Mouse (Mus musculus) CH12.LX (cell line): Measurements from ENCODE around the gene B230219D22Rik. TPM values are rescaled to one million over a fixed set of nuclear protein-coding genes. Genes with fewer than 3 reads are reported as not detected.
A peak's percentile ranks its signal among the peaks of the same experiment; 100 is the strongest.

Source experiments
- DNase-seq: peaks from one replicate; pipeline ENCODE4 v3.0.0-alpha.2; 2013; ENCODE audit errors: extremely low read depth
- H3K27ac ChIP-seq: 2 replicates; pipeline ENCODE4 v1.5.1; 2012; ENCODE audit warnings: low read depth, mild to moderate bottlenecking, control low read depth, moderate library complexity; ENCODE audit not compliant: insufficient read depth
- H3K27me3 ChIP-seq: replicated peaks from 2 replicates; pipeline ENCODE3; 2012; ENCODE audit warnings: inconsistent platforms
- H3K36me3 ChIP-seq, 2 experiments: replicated peaks in 1 of 2; 2 replicates each; pipeline versions ENCODE3 to v1.6.1; 2012; ENCODE audit warnings: inconsistent platforms in 1 of 2, low read length in 1 of 2, mild to moderate bottlenecking in 1 of 2, mixed read lengths in 1 of 2, moderate library complexity in 1 of 2; ENCODE audit not compliant: control insufficient read depth in 1 of 2, insufficient read depth in 1 of 2
- H3K4me1 ChIP-seq, 2 experiments: 2 replicates each; pipeline ENCODE4 v1.6.1; 2012; ENCODE audit warnings: inconsistent platforms in 1 of 2, moderate library complexity in 1 of 2; ENCODE audit not compliant: insufficient read depth in 2 of 2, control insufficient read depth in 1 of 2
- H3K4me2 ChIP-seq: 2 replicates; pipeline ENCODE4 v1.6.1; 2012; ENCODE audit warnings: low read depth, mild to moderate bottlenecking, control low read depth; ENCODE audit not compliant: poor library complexity, insufficient read depth, severe bottlenecking
- H3K4me3 ChIP-seq, 3 experiments: fragments of 150-350 bp in 1 of 3; sonication (generic) in 1 of 3; replicated peaks in 1 of 3; 2 replicates each; pipeline versions ENCODE3 to v1.5.1; 2011 to 2012; ENCODE audit warnings: low read depth in 2 of 3, low read length in 2 of 3, mild to moderate bottlenecking in 2 of 3, moderate library complexity in 2 of 3, control low read depth in 1 of 3, improper control_type of control experiment in 1 of 3, inconsistent platforms in 1 of 3, mixed read lengths in 1 of 3; ENCODE audit not compliant: poor library complexity in 1 of 3
- H3K79me2 ChIP-seq: replicated peaks from 2 replicates; pipeline ENCODE4 v1.6.1; 2012; ENCODE audit warnings: mild to moderate bottlenecking, moderate library complexity; ENCODE audit not compliant: control insufficient read depth, poor library complexity, insufficient read depth, severe bottlenecking; ENCODE audit errors: extremely low read depth
- H3K9ac ChIP-seq: 2 replicates; pipeline ENCODE4 v1.6.1; 2012; ENCODE audit warnings: low read depth, mild to moderate bottlenecking, control low read depth, moderate library complexity; ENCODE audit not compliant: insufficient read depth
- H3K9me3 ChIP-seq: replicated peaks from 2 replicates; pipeline ENCODE3; 2012; ENCODE audit warnings: low read length, inconsistent platforms, mixed read lengths
- CHD1 ChIP-seq: IDR thresholded peaks from 2 replicates; pipeline ENCODE4 v1.6.1; 2012; ENCODE audit warnings: low read depth, low read length, improper control_type of control experiment, inconsistent platforms
- CTCF ChIP-seq, 2 experiments: IDR thresholded peaks in 1 of 2; conservative IDR thresholded peaks in 1 of 2; 2 replicates each; pipeline ENCODE4 v1.5.1; 2011 to 2012; ENCODE audit warnings: low read depth in 2 of 2, low read length in 2 of 2, improper control_type of control experiment in 1 of 2, inconsistent platforms in 1 of 2, mild to moderate bottlenecking in 1 of 2, moderate library complexity in 1 of 2
- ELF1 ChIP-seq: IDR thresholded peaks from 2 replicates; pipeline ENCODE4 v1.6.1; 2014; ENCODE audit warnings: low read depth, mild to moderate bottlenecking, inconsistent platforms, low read length, improper control_type of control experiment
- EP300 ChIP-seq: IDR thresholded peaks from 2 replicates; pipeline ENCODE4 v1.6.1; 2011; ENCODE audit warnings: low read length, improper control_type of control experiment
- ETS1 ChIP-seq: conservative IDR thresholded peaks from 2 replicates; pipeline ENCODE4 v1.6.1; 2012; ENCODE audit warnings: low read depth, mild to moderate bottlenecking, inconsistent platforms, low read length, improper control_type of control experiment, moderate library complexity
- GABPA ChIP-seq: IDR thresholded peaks from 2 replicates; pipeline ENCODE4 v1.6.1; 2012; ENCODE audit warnings: low read depth, low read length, improper control_type of control experiment, inconsistent platforms; ENCODE audit not compliant: insufficient replicate concordance
- HCFC1 ChIP-seq: IDR thresholded peaks from 2 replicates; pipeline ENCODE4 v1.6.1; 2012; ENCODE audit warnings: low read depth, mild to moderate bottlenecking, inconsistent platforms, low read length, improper control_type of control experiment
- IRF4 ChIP-seq: IDR thresholded peaks from 2 replicates; pipeline ENCODE4 v1.6.1; 2014; ENCODE audit warnings: low read depth, mild to moderate bottlenecking, inconsistent platforms, low read length, improper control_type of control experiment
- JUND ChIP-seq: conservative IDR thresholded peaks from 2 replicates; pipeline ENCODE4 v1.6.1; 2011; ENCODE audit warnings: low read depth, low read length, improper control_type of control experiment
- KAT2A ChIP-seq: IDR thresholded peaks from 2 replicates; pipeline ENCODE4 v1.6.1; 2012; ENCODE audit warnings: low read length, improper control_type of control experiment, inconsistent platforms; ENCODE audit not compliant: insufficient replicate concordance
- MAFK ChIP-seq: IDR thresholded peaks from 2 replicates; pipeline ENCODE4 v1.6.1; 2011; ENCODE audit warnings: low read length, improper control_type of control experiment; ENCODE audit not compliant: insufficient replicate concordance
- MAX ChIP-seq: IDR thresholded peaks from 2 replicates; pipeline ENCODE4 v1.6.1; 2011; ENCODE audit warnings: low read length, improper control_type of control experiment
- MEF2A ChIP-seq: IDR thresholded peaks from 2 replicates; pipeline ENCODE4 v1.6.1; 2014; ENCODE audit warnings: low read depth, mild to moderate bottlenecking, inconsistent platforms, low read length, improper control_type of control experiment, borderline replicate concordance
- MXI1 ChIP-seq: IDR thresholded peaks from 2 replicates; pipeline ENCODE4 v1.6.1; 2011; ENCODE audit warnings: mild to moderate bottlenecking, low read depth, low read length, improper control_type of control experiment
- NELFE ChIP-seq: IDR thresholded peaks from 2 replicates; pipeline ENCODE4 v1.6.1; 2011; ENCODE audit warnings: low read depth, low read length, improper control_type of control experiment
- NRF1 ChIP-seq: IDR thresholded peaks from 2 replicates; pipeline ENCODE4 v1.6.1; 2014; ENCODE audit warnings: low read depth, mild to moderate bottlenecking, inconsistent platforms, low read length, improper control_type of control experiment, moderate library complexity
- POLR2A ChIP-seq: IDR thresholded peaks from 2 replicates; pipeline ENCODE4 v1.6.1; 2011; ENCODE audit warnings: low read depth, mild to moderate bottlenecking, improper control_type of control experiment, low read length
- POLR2AphosphoS2 ChIP-seq: IDR thresholded peaks from 2 replicates; pipeline ENCODE4 v1.6.1; 2011; ENCODE audit warnings: low read depth, low read length, improper control_type of control experiment
- RAD21 ChIP-seq: IDR thresholded peaks from 2 replicates; pipeline ENCODE4 v1.6.1; 2011; ENCODE audit warnings: low read depth, mild to moderate bottlenecking, low read length, improper control_type of control experiment, moderate library complexity
- RCOR1 ChIP-seq: conservative IDR thresholded peaks from 2 replicates; pipeline ENCODE4 v1.6.1; 2012; ENCODE audit warnings: low read depth, mild to moderate bottlenecking, inconsistent platforms, low read length, improper control_type of control experiment
- SIN3A ChIP-seq: IDR thresholded peaks from 2 replicates; pipeline ENCODE4 v1.6.1; 2012; ENCODE audit warnings: low read length, improper control_type of control experiment, inconsistent platforms
- SMC3 ChIP-seq: IDR thresholded peaks from 2 replicates; pipeline ENCODE4 v1.6.1; 2011; ENCODE audit warnings: low read depth, low read length, improper control_type of control experiment
- TBP ChIP-seq: conservative IDR thresholded peaks from 2 replicates; pipeline ENCODE4 v1.6.1; 2011; ENCODE audit warnings: low read depth, low read length, improper control_type of control experiment
- TCF12 ChIP-seq: IDR thresholded peaks from 2 replicates; pipeline ENCODE4 v1.6.1; 2014; ENCODE audit warnings: low read depth, mild to moderate bottlenecking, inconsistent platforms, low read length, improper control_type of control experiment
- UBTF ChIP-seq: IDR thresholded peaks from 2 replicates; pipeline ENCODE4 v1.6.1; 2012; ENCODE audit warnings: low read depth, mild to moderate bottlenecking, inconsistent platforms, low read length, improper control_type of control experiment, moderate library complexity
- USF1 ChIP-seq: IDR thresholded peaks from 2 replicates; pipeline ENCODE4 v1.6.1; 2014; ENCODE audit warnings: low read depth, mild to moderate bottlenecking, inconsistent platforms, low read length, improper control_type of control experiment
- USF2 ChIP-seq: conservative IDR thresholded peaks from 2 replicates; pipeline ENCODE4 v1.6.1; 2011; ENCODE audit warnings: low read depth, low read length, improper control_type of control experiment
- ZC3H11A ChIP-seq: IDR thresholded peaks from 2 replicates; pipeline ENCODE4 v1.6.1; 2012; ENCODE audit warnings: low read depth, mild to moderate bottlenecking, inconsistent platforms, low read length, improper control_type of control experiment
- ZKSCAN1 ChIP-seq: IDR thresholded peaks from 2 replicates; pipeline ENCODE4 v1.6.1; 2012; ENCODE audit warnings: low read depth, inconsistent platforms, low read length, improper control_type of control experiment, borderline replicate concordance
- ZMIZ1 ChIP-seq: IDR thresholded peaks from 2 replicates; pipeline ENCODE4 v1.6.1; 2012; ENCODE audit warnings: low read depth, mild to moderate bottlenecking, inconsistent platforms, low read length, improper control_type of control experiment
- ZNF384 ChIP-seq: IDR thresholded peaks from 2 replicates; pipeline ENCODE4 v1.6.1; 2012; ENCODE audit warnings: low read depth, low read length, improper control_type of control experiment, inconsistent platforms
- dilution Hi-C: fragments of 300-500 bp; cut with MboI; formaldehyde crosslinking; loops from 2 replicates; pipeline ENCODE4 v1.14.3; 2020; ENCODE audit warnings: low sequenced_read_pairs; ENCODE audit not compliant: extremely low pct_unique_long_range_greater_than_20kb, extremely low pct_ligation_motif_present
- in situ Hi-C: fragments of 300-500 bp; cut with MboI; formaldehyde crosslinking; loops from 3 replicates; pipeline ENCODE4 v1.14.3; 2019; ENCODE audit warnings: low sequenced_read_pairs, low pct_ligation_motif_present, low pct_unique_long_range_greater_than_20kb, mixed read lengths
- polyA plus RNA-seq: library from polyadenylated mRNA; unstranded; fragments of >175 nt; gene quantifications from 2 replicates; pipeline ENCODE4 v1.2.1, GENCODE M21; 2012; ENCODE audit warnings: low read depth; ENCODE audit not compliant: insufficient read length
- total RNA-seq, 2 experiments: library from RNA; depleted of rRNA; stranded (reverse); fragments of 300-350 nt in 1 of 2; fragments of >200 nt in 1 of 2; gene quantifications; 2 replicates each; pipeline ENCODE4 v1.2.3; 2012 to 2014

The B230219D22Rik gene
- total and polyA plus RNA-seq, 3 experiments = 23.2 to 35.0 (median 25.7) TPM

- Histone ChIP-seq H3K4me1 (peaks cover 2 to 7% of the 10 kb centered on the region in 2 experiments; a peak in 2 of 4 replicates), H3K9me3 (no peaks in the 10 kb centered on the region), H3K27ac (no peak overlapping the region), H3K79me2 (no peaks in the 10 kb centered on the region), H3K27me3 (no peaks in the 10 kb centered on the region), H3K36me3 (peaks cover 33 to 83% of the 10 kb centered on the region in 2 experiments), H3K9ac (no peak overlapping the region), H3K4me2 (no peak overlapping the region), H3K4me3 (no peak overlapping the region)
- dilution Hi-C loops (no loop called here), in situ Hi-C loops (loop anchor here (10.0 kb wide), 1 partner anchor 117 kb away; no protein-coding TSS in a partner anchor)
- TF ChIP-seq ZC3H11A (no peak), MXI1 (no peak), ZKSCAN1 (no peak), POLR2A (no peak), IRF4 (no peak), TCF12 (no peak), NRF1 (no peak), UBTF (no peak), MAX (no peak), CHD1 (no peak), TBP (no peak)
- no peak for DNase-seq
These were observed 29.1 kb downstream of the B230219D22Rik start for GRCm38 (mm10) chr13:55721995-55722394.

- Histone ChIP-seq H3K4me3 (peak overlapping the region; percentile 74 to 87 (median 82)), H3K79me2 (no peaks in the 10 kb centered on the region), H3K4me1 (peaks cover 2 to 10% of the 10 kb centered on the region in 2 experiments; a peak in 2 of 4 replicates), H3K27me3 (no peaks in the 10 kb centered on the region), H3K36me3 (peaks cover 16 to 52% of the 10 kb centered on the region in 2 experiments), H3K27ac (peak overlapping the region; percentile 88), H3K4me2 (peak overlapping the region; percentile 26), H3K9me3 (no peaks in the 10 kb centered on the region), H3K9ac (peak overlapping the region; percentile 94; the same call in 1 of the 2 replicates)
- in situ Hi-C loops = loop anchor here (10.0 kb wide), 1 partner anchor 122 kb away; no protein-coding TSS in a partner anchor
- dilution Hi-C loops = no loop called here
- peak; percentile 48 for DNase-seq
- TF ChIP-seq MAX (0 out of 2 replicates have a peak, but pooled peaks have one; percentile 14), SMC3 (no peak), ZC3H11A (no peak), CHD1 (peak; percentile 84; the same call in 1 of the 2 replicates), GABPA (no peak), CTCF (conservative IDR thresholded peaks at IDR 0.05 in 1 of 2, IDR thresholded peaks at IDR 0.05 in 1 of 2; ENCODE audit: low read depth in 2 of 2, low read length in 2 of 2) (peak in 1 of 2 experiments; percentile 42; a peak in 2 of 4 replicates), RAD21 (no peak), JUND (no peak), ELF1 (no peak), TBP (no peak), NELFE (no peak), USF1 (no peak), MEF2A (no peak), EP300 (no peak), USF2 (no peak), UBTF (no peak), POLR2AphosphoS2 (no peak), SIN3A (no peak), KAT2A (no peak), ZMIZ1 (no peak), TCF12 (no peak), HCFC1 (no peak), RCOR1 (no peak), ZNF384 (peak; percentile 49; the same call in 1 of the 2 replicates), MXI1 (no peak), ZKSCAN1 (no peak), POLR2A (no peak), MAFK (no peak), ETS1 (no peak)
These were observed 33.7 kb downstream of the B230219D22Rik start for GRCm38 (mm10) chr13:55726598-55727119.
